Mouse (Mus musculus) gastrocnemius, adult 18-20 months (tissue): Measurements from ENCODE around the gene Diexf. TPM values are rescaled to one million over a fixed set of nuclear protein-coding genes. Genes with fewer than 3 reads are reported as not detected.

Experiments
- DNase-seq: peaks from one replicate; pipeline ENCODE4 v3.0.0; 2021; ENCODE audit warnings: low spot score
- total RNA-seq, 2 experiments: library from RNA; stranded (reverse); gene quantifications; 2 replicates each; pipeline ENCODE4 v1.2.3; 2021

Diexf gene
- total RNA-seq, 2 experiments from 2014 or later, result 6.5 to 6.7 TPM

DNA sequence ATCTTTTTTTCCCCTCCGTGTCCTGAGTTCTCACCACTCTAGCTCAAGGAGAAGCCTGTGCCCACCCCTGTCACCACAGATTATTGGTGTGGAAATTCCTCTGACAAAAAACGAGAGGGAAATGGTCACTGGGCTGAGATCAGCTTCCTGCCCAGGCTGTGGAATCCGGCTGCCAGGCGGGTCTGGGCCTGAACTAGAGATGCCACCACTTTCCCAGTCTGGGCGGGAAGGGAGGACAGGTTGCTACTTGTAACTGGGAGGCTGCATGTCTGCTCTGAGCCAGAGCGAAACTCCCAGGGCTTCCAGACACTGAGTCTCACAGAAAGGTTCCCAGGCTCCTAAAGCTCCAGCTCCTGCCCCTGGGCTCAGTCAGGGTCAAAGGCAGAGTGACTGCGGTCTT, 11.0 kb upstream of the Diexf start:
- DNase-seq, result no peak

DNA sequence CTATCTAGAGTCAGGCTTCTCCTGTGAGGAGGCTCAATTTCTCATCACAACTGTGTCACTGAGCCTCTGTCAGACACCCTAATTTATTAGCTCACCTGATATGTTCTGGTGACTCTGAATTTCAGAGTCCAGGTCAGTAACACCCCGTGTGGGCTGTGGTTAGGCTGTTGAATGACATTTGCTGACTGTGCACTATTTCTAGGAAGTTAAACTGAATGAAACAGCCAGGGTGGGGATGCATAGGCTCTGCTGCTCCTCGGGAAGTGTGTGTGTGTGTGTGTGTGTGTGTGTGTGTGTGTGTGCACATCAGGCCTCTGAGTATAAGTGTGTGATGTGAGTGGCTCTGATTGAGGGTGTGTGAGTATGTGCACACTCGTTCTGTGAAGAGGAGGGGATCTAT, 8.6 kb upstream of the Diexf start:
- no peak for DNase-seq

GRCm38 (mm10) chr1:193138087-193138486, 8.0 kb upstream of the Diexf start:
- no peak for DNase-seq

DNA sequence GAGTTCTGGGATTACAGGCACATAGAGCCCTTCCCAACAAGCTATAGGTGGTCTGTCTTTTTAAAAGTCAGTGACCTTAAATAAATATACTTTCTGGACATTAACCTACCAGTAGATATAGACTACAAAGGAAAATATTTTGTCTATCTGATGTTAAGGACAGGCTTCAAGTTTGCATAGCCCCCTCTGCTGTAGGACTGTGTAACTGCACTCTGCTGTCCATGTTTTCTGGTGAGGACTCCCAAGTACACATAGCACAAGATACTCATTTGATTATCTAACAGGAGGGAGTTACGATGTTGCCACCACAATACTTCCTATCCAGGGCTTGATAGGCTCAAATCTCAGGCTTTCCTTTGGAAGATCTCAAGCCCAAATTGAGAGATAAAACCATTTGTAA, 3.7 kb upstream of the Diexf start:
- no peak for DNase-seq

GRCm38 (mm10) chr1:193132385-193132784, 2.3 kb upstream of the Diexf start:
- DNase-seq, result no peak

DNA sequence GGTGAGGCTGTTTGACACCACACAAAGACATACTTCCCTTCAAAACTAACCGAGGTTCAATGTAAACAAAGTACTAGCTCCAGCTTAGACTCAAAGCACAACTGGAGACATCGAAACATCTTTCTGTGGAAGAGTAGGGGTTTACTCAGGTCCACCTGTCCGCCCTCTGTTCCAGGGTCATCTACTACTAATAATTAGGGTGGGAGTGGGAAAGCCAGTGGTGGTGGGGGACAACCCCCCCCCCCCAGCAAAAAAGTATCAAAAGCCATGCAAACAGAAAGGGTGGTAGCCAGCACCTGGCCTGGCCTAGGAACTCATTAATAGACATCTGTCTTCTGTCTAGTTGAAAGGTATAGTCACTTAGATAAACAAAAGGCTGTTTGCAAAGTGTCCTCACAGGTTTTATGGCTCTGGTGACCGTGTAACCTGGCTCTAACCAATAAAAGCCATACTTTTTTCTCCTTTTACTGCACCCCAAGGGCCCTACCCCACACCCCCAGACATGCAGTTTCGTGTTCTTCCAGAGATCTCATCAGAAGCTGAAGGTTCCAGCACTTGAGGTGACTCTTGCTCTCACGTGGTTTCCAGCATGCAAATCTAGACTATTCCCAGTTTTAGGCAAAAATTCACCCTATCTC, 1.4 kb upstream of the Diexf start:
- no peak for DNase-seq

DNA sequence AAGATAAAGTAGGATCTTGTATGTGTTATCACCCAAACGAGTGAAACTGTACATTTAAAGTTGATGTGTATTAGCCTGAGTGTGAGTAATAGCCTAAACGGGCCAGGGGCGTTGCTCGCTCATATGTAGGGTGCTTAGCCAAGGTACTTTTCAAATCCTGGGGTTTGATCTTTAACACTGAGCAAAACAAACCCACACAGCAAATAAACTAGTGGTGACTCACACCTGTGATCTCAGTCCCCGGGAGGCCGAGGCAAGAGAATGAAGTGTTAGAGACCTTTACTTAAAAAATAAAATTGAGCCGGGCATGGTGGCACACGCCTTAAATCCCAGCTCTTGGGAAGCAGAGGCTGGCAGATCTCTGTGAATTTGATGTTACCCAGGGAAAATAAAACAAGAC, 767 bp upstream of the Diexf start:
- no peak for DNase-seq

DNA sequence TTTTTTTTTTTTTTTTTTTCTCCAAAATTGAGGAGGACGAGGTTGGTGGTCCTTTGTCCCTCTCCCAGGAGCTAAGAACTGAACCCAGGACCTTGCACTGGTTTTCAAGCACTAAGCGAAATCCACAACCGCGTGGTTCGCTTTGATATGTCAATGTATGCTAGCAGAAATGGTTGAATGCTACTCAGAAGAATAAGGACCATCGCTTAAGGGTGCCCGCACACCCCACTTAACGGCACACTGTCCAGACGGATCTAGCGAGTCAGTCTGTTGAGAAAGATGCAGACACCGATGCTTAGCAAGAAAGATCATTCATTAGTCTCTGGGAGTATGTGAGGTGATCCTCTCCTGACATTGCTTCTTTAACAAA, 369 bp upstream of the Diexf start:
- no peak for DNase-seq

- DNase-seq, result no peak
Measured at GRCm38 (mm10) chr1:193129321-193129720, 751 bp downstream of the Diexf start.

DNA sequence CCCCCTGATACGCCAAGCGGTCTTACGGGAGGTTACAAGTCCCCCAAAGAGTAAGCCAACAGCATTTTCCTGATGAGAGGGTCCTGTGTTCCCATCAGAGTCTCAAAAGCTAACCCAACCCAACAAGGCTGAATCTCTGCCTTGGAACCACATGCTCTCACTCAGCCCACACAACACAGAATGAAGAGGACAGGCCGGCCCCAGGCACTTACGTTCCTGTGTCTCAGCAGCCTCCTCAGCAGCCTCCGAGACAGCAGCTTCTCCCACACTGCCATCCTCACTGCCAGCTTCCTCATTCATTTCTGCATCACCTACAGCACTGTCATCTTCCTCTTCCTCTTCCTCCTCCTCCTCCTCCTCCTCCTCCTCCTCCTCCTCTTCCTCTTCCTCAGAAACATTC, 2.0 kb downstream of the Diexf start:
- DNase-seq, result no peak

DNA sequence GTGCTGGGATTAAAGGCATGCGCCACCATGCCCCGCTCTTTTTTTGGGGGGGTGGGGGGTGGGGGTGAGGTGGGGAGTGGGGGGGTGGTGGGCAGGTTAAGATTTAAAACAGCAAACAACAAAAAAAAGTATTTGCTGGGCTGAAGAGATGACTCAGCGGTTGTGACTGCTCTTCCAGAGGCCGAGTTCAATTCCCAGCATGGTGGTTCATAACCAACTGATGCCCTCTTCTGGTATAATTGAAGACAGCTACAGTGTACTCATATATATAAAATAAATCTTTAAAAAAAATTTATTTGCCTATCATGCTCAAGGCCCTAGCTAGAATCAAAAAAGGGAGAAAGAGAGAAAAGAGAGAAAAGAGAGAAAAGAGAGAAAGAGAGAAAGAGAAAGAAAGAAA, 4.2 kb downstream of the Diexf start:
- DNase-seq, result no peak

GRCm38 (mm10) chr1:193123290-193123689, 6.8 kb downstream of the Diexf start:
- no peak for DNase-seq

GRCm38 (mm10) chr1:193122793-193123192, 7.3 kb downstream of the Diexf start:
- DNase-seq, result peak; percentile 25

- no peak for DNase-seq
Measured at GRCm38 (mm10) chr1:193112093-193112492, 18.0 kb downstream of the Diexf start.

DNA sequence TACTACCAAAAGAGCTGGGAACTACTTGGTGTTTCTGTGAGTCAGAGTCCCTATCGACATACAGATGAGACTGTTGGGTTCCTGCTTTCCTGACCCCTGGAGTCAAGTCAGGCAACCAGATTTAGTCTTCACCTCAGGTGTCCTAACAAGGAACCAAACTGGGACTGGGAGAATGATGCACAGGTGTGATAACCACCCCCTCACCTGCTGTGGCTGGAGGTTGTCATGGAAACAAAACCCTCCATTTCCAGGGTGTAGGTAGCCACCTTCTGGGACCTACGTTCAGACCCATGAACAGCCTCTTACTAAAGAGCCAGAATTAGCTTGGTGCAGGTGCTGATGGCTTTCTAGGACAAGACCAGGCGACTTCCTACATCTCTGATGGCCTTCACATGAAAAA, 27.1 kb downstream of the Diexf start:
- DNase-seq, result no peak

DNA sequence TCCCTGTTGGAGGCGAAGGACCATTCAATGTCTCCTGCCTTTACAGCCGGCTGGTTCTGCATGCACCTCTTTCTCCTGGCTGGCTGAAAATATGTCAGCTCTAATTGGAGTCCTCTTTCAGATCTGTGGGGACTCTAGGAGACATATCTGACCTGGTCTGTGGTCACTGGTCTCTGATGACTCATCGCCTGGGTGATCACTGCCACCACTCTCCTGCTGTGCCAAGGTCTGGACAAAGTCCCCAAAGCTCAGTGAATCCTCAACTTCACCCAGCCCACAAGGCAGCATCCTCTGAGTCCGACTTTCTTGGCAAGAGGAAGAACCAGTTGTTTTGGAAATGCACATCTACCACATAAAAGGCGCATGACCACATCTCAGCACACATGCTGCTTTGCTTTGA, 27.5 kb downstream of the Diexf start:
- DNase-seq, result no peak

DNA sequence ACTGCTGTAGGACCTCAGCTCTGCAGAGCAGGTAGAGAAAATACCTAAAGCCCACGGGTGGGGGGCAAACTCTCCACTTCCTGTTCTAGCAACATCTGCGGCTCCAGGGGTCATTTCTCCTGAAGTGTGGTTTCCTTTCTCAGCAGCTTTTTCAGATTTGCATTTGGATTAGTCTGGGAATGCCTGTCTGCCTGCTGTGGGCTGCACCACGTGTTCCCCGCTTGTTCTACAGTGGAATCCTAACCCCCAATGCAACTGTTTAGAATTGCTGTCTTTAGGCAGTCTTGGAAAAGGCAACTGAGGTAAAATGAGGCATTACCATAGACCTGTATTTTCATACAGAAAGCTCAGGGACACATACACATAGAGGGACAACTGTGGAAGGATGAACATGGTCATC, 28.0 kb downstream of the Diexf start:
- no peak for DNase-seq

- no peak for DNase-seq
Measured at GRCm38 (mm10) chr1:193098946-193099345, 31.1 kb downstream of the Diexf start.

DNA sequence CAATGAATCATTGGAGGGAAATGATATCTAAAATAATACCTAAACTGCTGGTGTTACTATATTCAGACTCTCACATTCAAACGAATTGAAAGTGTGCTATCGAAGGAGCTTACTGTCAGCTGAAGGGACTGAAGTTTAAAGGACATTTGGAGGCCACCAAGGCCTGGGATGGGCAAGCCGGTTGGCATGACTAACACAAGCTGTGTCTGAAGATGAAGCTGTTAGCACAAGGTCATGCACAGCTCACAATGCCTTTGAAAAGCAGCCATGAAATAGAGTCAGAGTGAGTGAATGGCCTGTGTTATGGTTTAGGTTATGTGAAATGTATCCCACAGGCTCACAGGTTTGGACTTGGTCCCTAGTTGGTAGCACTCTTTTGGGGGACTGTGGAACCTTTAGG, 36.5 kb downstream of the Diexf start:
- no peak for DNase-seq

- no peak for DNase-seq
Measured at GRCm38 (mm10) chr1:193092771-193093170, 37.3 kb downstream of the Diexf start.

- no peak for DNase-seq
Measured at GRCm38 (mm10) chr1:193090894-193091293, 39.2 kb downstream of the Diexf start.

DNA sequence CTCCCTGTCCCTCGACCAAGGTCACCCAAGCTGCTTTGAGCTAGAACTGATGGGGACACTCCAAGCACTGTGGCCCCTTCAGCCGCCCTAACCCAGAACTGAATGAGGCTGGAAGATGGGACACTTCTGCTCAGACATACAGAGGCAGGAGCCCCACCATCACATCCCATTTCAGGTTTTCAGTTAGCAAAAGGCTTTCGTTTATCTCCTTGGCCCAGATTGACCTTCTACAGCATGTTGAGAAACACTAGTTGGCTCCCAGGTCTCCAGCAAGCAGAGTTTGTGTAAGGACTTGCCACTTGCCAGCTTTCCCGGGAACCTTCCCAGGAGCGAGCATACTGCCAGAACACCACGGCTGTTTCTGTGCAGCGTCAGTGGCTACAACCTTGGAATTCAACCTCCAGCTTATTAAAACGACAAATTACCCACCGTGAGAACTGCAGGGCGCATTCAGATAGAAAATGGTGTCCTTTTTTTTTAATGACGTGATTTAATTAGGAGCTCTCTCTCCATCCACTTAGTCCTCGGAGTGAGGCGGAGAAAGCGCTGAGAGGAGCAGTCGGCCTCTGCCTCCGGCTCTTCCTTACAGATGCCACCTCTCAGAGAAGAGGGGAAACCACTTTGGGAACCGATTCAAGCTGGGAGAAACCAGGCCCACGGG, 39.7 kb downstream of the Diexf start:
- DNase-seq, result peak; percentile 92

DNA sequence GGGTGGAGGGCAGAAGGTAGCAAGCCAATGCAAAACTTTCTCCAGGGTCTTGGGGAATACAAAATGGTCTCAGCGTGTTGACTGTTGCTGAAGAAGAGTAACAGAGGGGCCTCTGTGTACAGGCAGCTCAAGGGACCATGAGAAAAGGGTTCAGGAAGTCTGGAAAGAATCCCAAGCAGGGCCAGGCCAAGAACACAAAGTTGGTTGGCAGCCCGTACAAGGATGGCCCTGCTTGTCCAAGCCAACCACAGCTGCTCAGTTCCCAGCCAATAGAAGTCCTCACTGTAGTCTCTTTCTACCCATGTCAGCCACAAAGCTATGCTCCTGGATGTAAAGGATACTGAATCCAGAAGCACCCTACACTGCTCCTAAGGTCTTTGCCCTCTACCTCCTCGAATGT, 40.4 kb downstream of the Diexf start:
- peak; percentile 66 for DNase-seq

DNA sequence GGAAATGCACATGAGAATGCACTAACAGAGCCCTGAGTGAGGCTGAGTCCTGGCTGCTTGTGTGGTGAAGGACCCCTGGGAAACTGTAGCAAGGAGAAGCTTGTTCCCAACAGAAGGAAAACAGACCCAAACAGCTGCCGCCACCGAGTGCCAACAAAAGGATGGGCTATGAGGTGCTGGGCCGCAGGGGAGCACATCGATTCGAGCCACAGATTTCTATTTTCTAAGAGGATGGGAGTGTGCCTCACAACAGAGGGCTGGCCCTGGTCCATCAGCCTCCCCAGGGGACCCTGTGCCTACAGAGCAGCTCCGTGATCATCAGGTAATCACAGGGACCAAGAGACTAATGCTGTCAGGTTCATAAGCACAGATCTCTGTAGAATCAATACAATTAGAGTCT, 40.9 kb downstream of the Diexf start:
- peak; percentile 46 for DNase-seq
